Mouse (Mus musculus): Measurements from ENCODE around the gene Nek1.

The Nek1 gene

GRCm38 (mm10) chr8:61158540-61158939 is 165.5 kb downstream of the Nek1 start:
- DNase-seq (ENCODE audit: low spot score in 2 of 2): no peak

- DNase-seq (ENCODE audit: low spot score in 2 of 2): no peak
Measured at GRCm38 (mm10) chr8:61161461-61162185, 168.6 kb downstream of the Nek1 start.

- no peak for DNase-seq (ENCODE audit: low spot score in 2 of 2)
Measured at GRCm38 (mm10) chr8:61162186-61162566, 169.2 kb downstream of the Nek1 start.

GRCm38 (mm10) chr8:61171546-61171945 is 178.6 kb downstream of the Nek1 start:
- no peak for DNase-seq (ENCODE audit: low spot score in 2 of 2)

GRCm38 (mm10) chr8:61173921-61174492 is 181.0 kb downstream of the Nek1 start:
- DNase-seq (ENCODE audit: low spot score in 2 of 2): no peak

- no peak for DNase-seq (ENCODE audit: low spot score in 2 of 2)
Measured at GRCm38 (mm10) chr8:61175876-61176275, 182.9 kb downstream of the Nek1 start.

GRCm38 (mm10) chr8:61177680-61178593 is 184.9 kb downstream of the Nek1 start:
- no peak for DNase-seq (ENCODE audit: low spot score in 2 of 2)

GRCm38 (mm10) chr8:61178594-61179140 is 185.7 kb downstream of the Nek1 start:
- DNase-seq (ENCODE audit: low spot score in 2 of 2): no peak
